Mouse (Mus musculus) embryonic fibroblast, embryonic 13.5 days (primary cell): ENCODE measurements around the gene Rasgef1b.

ENCODE experiments used
- CTCF ChIP-seq: IDR thresholded peaks from 2 replicates; pipeline ENCODE4 v1.5.1; 2011; ENCODE audit warnings: mild to moderate bottlenecking, control low read depth, low read length, moderate library complexity, borderline replicate concordance; ENCODE audit not compliant: insufficient read depth
- POLR2A ChIP-seq: IDR thresholded peaks from 2 replicates; pipeline ENCODE4 v1.6.1; 2011; ENCODE audit warnings: low read depth, mild to moderate bottlenecking, control low read depth, low read length, moderate library complexity

- TF ChIP-seq CTCF (no peak), POLR2A (no peak)
These were observed 330.3 kb downstream of the Rasgef1b start for GRCm38 (mm10) chr5:99398472-99399070.
